Mouse (Mus musculus) gastrocnemius, postnatal 4 days (tissue): ENCODE measurements around the gene Spo11. TPM values are rescaled to one million over a fixed set of nuclear protein-coding genes. Genes with fewer than 3 reads are reported as not detected.

ENCODE experiments used
- DNase-seq, 2 experiments: peaks; one replicate each; pipeline ENCODE4 v3.0.0; 2021 to 2022; ENCODE audit warnings: low spot score in 2 of 2, mixed read lengths in 2 of 2
- total RNA-seq, 2 experiments: library from RNA; stranded (reverse); gene quantifications; 2 replicates each; pipeline ENCODE4 v1.2.3; 2021

Gene Spo11
- total RNA-seq, 2 experiments from 2014 or later = not detected

- DNase-seq = no peak
Measured at GRCm38 (mm10) chr2:173000921-173001320, 23.4 kb downstream of the Spo11 start.

- DNase-seq = no peak
Measured at GRCm38 (mm10) chr2:173003737-173004136, 26.2 kb downstream of the Spo11 start.

- DNase-seq = no peak
Measured at GRCm38 (mm10) chr2:173010220-173010717, 32.8 kb downstream of the Spo11 start.

GRCm38 (mm10) chr2:173011440-173011839 is 33.9 kb downstream of the Spo11 start:
- DNase-seq = no peak

- DNase-seq = no peak
Measured at GRCm38 (mm10) chr2:173014741-173015287, 37.3 kb downstream of the Spo11 start.

- no peak for DNase-seq
Measured at GRCm38 (mm10) chr2:173017940-173018339, 40.4 kb downstream of the Spo11 start.

- no peak for DNase-seq
Measured at GRCm38 (mm10) chr2:173018618-173019017, 41.1 kb downstream of the Spo11 start.

- DNase-seq = no peak
Measured at GRCm38 (mm10) chr2:173019322-173019721, 41.8 kb downstream of the Spo11 start.

GRCm38 (mm10) chr2:173019790-173020189 is 42.3 kb downstream of the Spo11 start:
- peak; percentile 78 to 90 for DNase-seq

GRCm38 (mm10) chr2:173020430-173020829 is 42.9 kb downstream of the Spo11 start, which contains the start of gene Rbm38:
TSS of gene Rbm38 (plus strand) at chr2:173020498.
- peak in 1 of 2 experiments; percentile 11 for DNase-seq

- DNase-seq = peak; percentile 89 to 93
Measured at GRCm38 (mm10) chr2:173021633-173022055, 44.1 kb downstream of the Spo11 start.

- peak in 1 of 2 experiments; percentile 52 for DNase-seq
Measured at GRCm38 (mm10) chr2:173022056-173022681, 44.7 kb downstream of the Spo11 start.

- peak in 1 of 2 experiments; percentile 12 for DNase-seq
Measured at GRCm38 (mm10) chr2:173022813-173023212, 45.3 kb downstream of the Spo11 start.

GRCm38 (mm10) chr2:173023371-173023851 is 45.9 kb downstream of the Spo11 start:
- DNase-seq = peak in 1 of 2 experiments; percentile 7

GRCm38 (mm10) chr2:173023966-173024365 is 46.5 kb downstream of the Spo11 start:
- DNase-seq = no peak

GRCm38 (mm10) chr2:173024392-173024791 is 46.9 kb downstream of the Spo11 start:
- DNase-seq = no peak

- no peak for DNase-seq
Measured at GRCm38 (mm10) chr2:173024938-173025337, 47.4 kb downstream of the Spo11 start.

GRCm38 (mm10) chr2:173026286-173026685 is 48.8 kb downstream of the Spo11 start:
- DNase-seq = no peak

- DNase-seq = no peak
Measured at GRCm38 (mm10) chr2:173026688-173027131, 49.2 kb downstream of the Spo11 start.

- no peak for DNase-seq
Measured at GRCm38 (mm10) chr2:173027169-173027823, 49.8 kb downstream of the Spo11 start.

GRCm38 (mm10) chr2:173027824-173028495 is 50.5 kb downstream of the Spo11 start:
- no peak for DNase-seq
